Mouse (Mus musculus): ENCODE measurements around the gene Tgfa. TPM values are rescaled to one million over a fixed set of nuclear protein-coding genes. Genes with fewer than 3 reads are reported as not detected.

The Tgfa gene
- total RNA-seq, 1 experiment, result 2.2 TPM

- H3K9ac ChIP-seq (ENCODE audit: insufficient read depth, low read depth, low read length, poor library complexity, severe bottlenecking), result no peak overlapping the region
- no peaks in the 10 kb centered on the region for H3K9me3 ChIP-seq (ENCODE audit: control insufficient read depth, insufficient read depth, low read depth, low read length)
- no peak for DNase-seq (ENCODE audit: low read depth, low spot score)
Measured at GRCm38 (mm10) chr6:86314011-86314410, 119.0 kb downstream of the Tgfa start.

GRCm38 (mm10) chr6:86317066-86317465, 122.0 kb downstream of the Tgfa start:
- in situ Hi-C loops (cut with MboI; ENCODE audit: low sequenced_read_pairs in 2 of 2, unreplicated experiment in 2 of 2), result no loop called here
- Histone ChIP-seq H3K9me3 (ENCODE audit: control insufficient read depth, insufficient read depth, low read depth, low read length) (no peaks in the 10 kb centered on the region), H3K9ac (ENCODE audit: insufficient read depth, low read depth, low read length, poor library complexity, severe bottlenecking) (no peak overlapping the region), H3K36me3 (ENCODE audit: control insufficient read depth, insufficient read depth, low read length, poor library complexity, severe bottlenecking) (no peaks in the 10 kb centered on the region), H3K4me3 (ENCODE audit: insufficient read depth in 1 of 2, low read depth in 1 of 2, low read length in 2 of 2, poor library complexity in 1 of 2, severe bottlenecking in 1 of 2) (no peak overlapping the region), H3K4me1 (ENCODE audit: control insufficient read depth in 2 of 2, insufficient read depth in 2 of 2, low read length in 2 of 2, poor library complexity in 1 of 2) (no peaks in the 10 kb centered on the region), H3K27ac (ENCODE audit: insufficient read depth, low read depth, low read length, poor library complexity, severe bottlenecking) (no peak overlapping the region)
- DNase-seq (ENCODE audit: low read depth, low spot score), result no peak
- no peak for TF ChIP-seq ZC3H11A (IDR thresholded peaks at IDR 0.05; ENCODE audit: borderline replicate concordance, low read depth, low read length)
- no peak for TF ChIP-seq HCFC1 (IDR thresholded peaks at IDR 0.05; ENCODE audit: borderline replicate concordance, insufficient read depth, low read length)
- TF ChIP-seq CHD2 (IDR thresholded peaks at IDR 0.05; ENCODE audit: low read depth, low read length), result no peak
- TF ChIP-seq MAFK (IDR thresholded peaks at IDR 0.05; ENCODE audit: insufficient read depth, low read depth, low read length), result no peak
- TF ChIP-seq ZNF384 (IDR thresholded peaks at IDR 0.05; ENCODE audit: low read depth, low read length), result no peak

More at GRCm38 (mm10) chr6:86314011-86314410, 119.0 kb downstream of the Tgfa start:
- Histone ChIP-seq H3K4me3 (ENCODE audit: insufficient read depth in 1 of 2, low read depth in 1 of 2, low read length in 2 of 2, poor library complexity in 1 of 2, severe bottlenecking in 1 of 2) (no peak overlapping the region), H3K36me3 (ENCODE audit: control insufficient read depth, insufficient read depth, low read length, poor library complexity, severe bottlenecking) (no peaks in the 10 kb centered on the region), H3K27ac (ENCODE audit: insufficient read depth, low read depth, low read length, poor library complexity, severe bottlenecking) (no peak overlapping the region), H3K4me1 (ENCODE audit: control insufficient read depth in 2 of 2, insufficient read depth in 2 of 2, low read length in 2 of 2, poor library complexity in 1 of 2) (no peaks in the 10 kb centered on the region)
- in situ Hi-C loops (cut with MboI; ENCODE audit: low sequenced_read_pairs in 2 of 2, unreplicated experiment in 2 of 2), result no loop called here
- no peak for TF ChIP-seq CHD2 (IDR thresholded peaks at IDR 0.05; ENCODE audit: low read depth, low read length)
- TF ChIP-seq ZNF384 (IDR thresholded peaks at IDR 0.05; ENCODE audit: low read depth, low read length), result no peak
- TF ChIP-seq ZC3H11A (IDR thresholded peaks at IDR 0.05; ENCODE audit: borderline replicate concordance, low read depth, low read length), result no peak
- no peak for TF ChIP-seq MAFK (IDR thresholded peaks at IDR 0.05; ENCODE audit: insufficient read depth, low read depth, low read length)
- no peak for TF ChIP-seq HCFC1 (IDR thresholded peaks at IDR 0.05; ENCODE audit: borderline replicate concordance, insufficient read depth, low read length)

GRCm38 (mm10) chr6:86318855-86319254, 123.8 kb downstream of the Tgfa start:
- Histone ChIP-seq H3K9me3 (ENCODE audit: control insufficient read depth, insufficient read depth, low read depth, low read length) (no peaks in the 10 kb centered on the region), H3K9ac (ENCODE audit: insufficient read depth, low read depth, low read length, poor library complexity, severe bottlenecking) (no peak overlapping the region), H3K4me1 (ENCODE audit: control insufficient read depth in 2 of 2, insufficient read depth in 2 of 2, low read length in 2 of 2, poor library complexity in 1 of 2) (peaks cover 0 to 6% of the 10 kb centered on the region in 2 experiments; a peak in 1 of 4 replicates), H3K27ac (ENCODE audit: insufficient read depth, low read depth, low read length, poor library complexity, severe bottlenecking) (no peak overlapping the region), H3K4me3 (ENCODE audit: insufficient read depth in 1 of 2, low read depth in 1 of 2, low read length in 2 of 2, poor library complexity in 1 of 2, severe bottlenecking in 1 of 2) (no peak overlapping the region), H3K36me3 (ENCODE audit: control insufficient read depth, insufficient read depth, low read length, poor library complexity, severe bottlenecking) (no peaks in the 10 kb centered on the region)
- no peak for DNase-seq (ENCODE audit: low read depth, low spot score)
- in situ Hi-C loops (cut with MboI; ENCODE audit: low sequenced_read_pairs in 2 of 2, unreplicated experiment in 2 of 2), result no loop called here
- TF ChIP-seq ZNF384 (IDR thresholded peaks at IDR 0.05; ENCODE audit: low read depth, low read length) (no peak), HCFC1 (IDR thresholded peaks at IDR 0.05; ENCODE audit: borderline replicate concordance, insufficient read depth, low read length) (no peak), CHD2 (IDR thresholded peaks at IDR 0.05; ENCODE audit: low read depth, low read length) (no peak), ZC3H11A (IDR thresholded peaks at IDR 0.05; ENCODE audit: borderline replicate concordance, low read depth, low read length) (no peak), MAFK (IDR thresholded peaks at IDR 0.05; ENCODE audit: insufficient read depth, low read depth, low read length) (no peak)

- H3K27ac ChIP-seq (ENCODE audit: insufficient read depth, low read depth, low read length, poor library complexity, severe bottlenecking), result no peak overlapping the region; the same call in 1 of the 2 replicates
- H3K4me1 ChIP-seq (ENCODE audit: control insufficient read depth in 2 of 2, insufficient read depth in 2 of 2, low read length in 2 of 2, poor library complexity in 1 of 2), result peaks cover 0 to 6% of the 10 kb centered on the region in 2 experiments; a peak in 1 of 4 replicates
- H3K9ac ChIP-seq (ENCODE audit: insufficient read depth, low read depth, low read length, poor library complexity, severe bottlenecking), result no peak overlapping the region
- DNase-seq (ENCODE audit: low read depth, low spot score), result no peak
- in situ Hi-C loops (cut with MboI; ENCODE audit: low sequenced_read_pairs in 2 of 2, unreplicated experiment in 2 of 2), result no loop called here
- H3K36me3 ChIP-seq (ENCODE audit: control insufficient read depth, insufficient read depth, low read length, poor library complexity, severe bottlenecking), result no peaks in the 10 kb centered on the region
- no peak overlapping the region for H3K4me3 ChIP-seq (ENCODE audit: insufficient read depth in 1 of 2, low read depth in 1 of 2, low read length in 2 of 2, poor library complexity in 1 of 2, severe bottlenecking in 1 of 2)
- TF ChIP-seq ZC3H11A (IDR thresholded peaks at IDR 0.05; ENCODE audit: borderline replicate concordance, low read depth, low read length) (no peak), MAFK (IDR thresholded peaks at IDR 0.05; ENCODE audit: insufficient read depth, low read depth, low read length) (no peak), ZNF384 (IDR thresholded peaks at IDR 0.05; ENCODE audit: low read depth, low read length) (no peak), CHD2 (IDR thresholded peaks at IDR 0.05; ENCODE audit: low read depth, low read length) (no peak)
- no peaks in the 10 kb centered on the region for H3K9me3 ChIP-seq (ENCODE audit: control insufficient read depth, insufficient read depth, low read depth, low read length)
Measured at GRCm38 (mm10) chr6:86322031-86322563, 127.1 kb downstream of the Tgfa start.

All from ES-E14 (cell line).